Mouse (Mus musculus): ENCODE data around the gene Rps27l.

Gene Rps27l

DNA sequence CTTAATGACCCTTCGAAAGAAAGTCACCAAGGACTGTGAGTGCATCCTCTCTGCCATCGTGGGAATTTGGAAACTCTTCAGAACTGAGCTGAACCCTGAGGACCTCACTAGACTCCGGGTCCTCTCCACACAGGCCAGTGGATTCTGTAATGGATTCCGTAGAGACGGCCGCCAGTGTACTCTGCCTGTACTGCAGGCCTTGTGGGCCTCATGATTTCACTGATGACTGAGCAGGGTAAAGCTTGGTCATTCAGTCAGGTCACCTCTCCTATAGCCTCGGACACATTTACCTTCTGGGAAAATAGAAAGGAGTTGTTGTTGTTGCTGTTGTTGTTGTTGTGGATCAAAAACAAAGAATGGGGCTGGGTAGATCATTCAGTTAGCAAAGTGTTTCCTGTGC lies 36.2 kb downstream of the Rps27l start:
- no peak for DNase-seq (ENCODE audit: low spot score)

GRCm38 (mm10) chr9:66985377-66985776 lies 39.5 kb downstream of the Rps27l start:
- no peak for DNase-seq (ENCODE audit: low spot score)

DNA sequence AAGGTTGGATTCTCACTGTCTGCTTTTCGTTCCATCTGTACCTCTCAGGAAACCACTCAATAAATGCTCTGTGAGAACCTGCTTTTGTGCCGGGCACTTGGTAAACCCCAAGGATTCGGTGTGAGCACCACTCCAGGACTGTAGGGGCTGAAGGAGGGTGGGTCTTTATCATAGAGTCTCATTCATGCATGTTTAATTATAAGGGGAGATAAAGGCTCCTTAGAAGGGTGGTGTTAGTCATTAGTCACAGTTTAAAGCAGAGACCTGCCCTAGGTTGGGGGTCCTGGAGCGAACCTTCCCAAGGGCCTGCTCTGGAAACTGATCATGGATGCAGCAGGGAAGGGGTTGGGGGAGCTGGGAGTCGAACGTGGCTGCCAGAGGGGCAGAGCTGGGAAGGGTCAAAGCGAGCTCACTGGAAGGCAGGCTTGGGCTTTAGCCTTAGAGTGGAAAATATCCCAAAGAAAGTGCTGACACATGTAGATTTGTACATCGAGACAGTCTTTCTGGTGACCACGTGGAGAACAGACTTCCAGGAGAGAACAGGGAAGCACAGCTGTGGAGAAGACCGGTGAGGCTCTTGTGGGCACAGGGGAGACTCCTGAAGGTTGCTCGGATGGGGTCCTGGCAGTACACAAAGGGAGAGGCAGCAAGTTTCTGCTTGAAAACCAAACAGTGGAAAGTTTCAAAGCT lies 42.5 kb downstream of the Rps27l start:
- no peak for DNase-seq (ENCODE audit: low spot score)

GRCm38 (mm10) chr9:66988888-66989414 lies 43.1 kb downstream of the Rps27l start:
- DNase-seq (ENCODE audit: low spot score) = no peak

- no peak for DNase-seq (ENCODE audit: low spot score)
Measured at GRCm38 (mm10) chr9:66989581-66989980, 43.7 kb downstream of the Rps27l start.

GRCm38 (mm10) chr9:66990046-66990445 lies 44.2 kb downstream of the Rps27l start:
- no peak for DNase-seq (ENCODE audit: low spot score)

DNA sequence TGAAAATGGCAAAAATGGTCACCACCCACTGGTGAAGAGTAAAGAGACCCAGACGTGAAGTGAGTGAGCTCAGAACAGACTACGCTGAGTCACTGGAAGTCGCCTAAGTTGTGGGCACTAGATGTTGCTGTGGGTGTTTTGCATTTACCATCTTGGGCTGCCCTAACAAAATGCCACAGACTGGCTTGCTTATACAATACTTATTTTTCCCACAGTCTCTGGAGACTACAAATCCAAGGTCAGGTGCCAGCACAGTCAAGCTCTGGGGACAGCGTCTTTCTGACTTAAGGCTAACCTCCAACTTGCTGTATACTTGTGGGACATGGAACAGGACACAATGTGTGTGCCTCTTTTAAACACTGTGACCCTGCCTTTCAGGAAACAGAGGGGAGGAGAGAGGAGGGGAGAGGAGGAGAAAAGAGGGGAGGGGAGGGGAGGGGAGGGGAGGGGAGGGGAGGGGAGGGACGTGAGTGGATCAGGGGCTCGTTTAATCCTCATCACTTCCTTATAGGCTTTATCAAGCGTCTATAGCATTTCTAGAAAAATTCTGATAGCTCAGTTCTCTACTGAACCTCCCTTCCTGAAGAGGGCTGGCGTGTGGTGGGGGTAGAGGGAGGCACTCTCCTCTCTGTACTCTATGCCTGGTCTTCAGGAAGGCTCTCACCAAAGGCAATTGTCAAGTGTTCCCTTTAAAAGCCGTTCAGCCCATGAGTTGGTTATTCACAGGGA lies 45.3 kb downstream of the Rps27l start:
- DNase-seq (ENCODE audit: low spot score) = no peak

DNA sequence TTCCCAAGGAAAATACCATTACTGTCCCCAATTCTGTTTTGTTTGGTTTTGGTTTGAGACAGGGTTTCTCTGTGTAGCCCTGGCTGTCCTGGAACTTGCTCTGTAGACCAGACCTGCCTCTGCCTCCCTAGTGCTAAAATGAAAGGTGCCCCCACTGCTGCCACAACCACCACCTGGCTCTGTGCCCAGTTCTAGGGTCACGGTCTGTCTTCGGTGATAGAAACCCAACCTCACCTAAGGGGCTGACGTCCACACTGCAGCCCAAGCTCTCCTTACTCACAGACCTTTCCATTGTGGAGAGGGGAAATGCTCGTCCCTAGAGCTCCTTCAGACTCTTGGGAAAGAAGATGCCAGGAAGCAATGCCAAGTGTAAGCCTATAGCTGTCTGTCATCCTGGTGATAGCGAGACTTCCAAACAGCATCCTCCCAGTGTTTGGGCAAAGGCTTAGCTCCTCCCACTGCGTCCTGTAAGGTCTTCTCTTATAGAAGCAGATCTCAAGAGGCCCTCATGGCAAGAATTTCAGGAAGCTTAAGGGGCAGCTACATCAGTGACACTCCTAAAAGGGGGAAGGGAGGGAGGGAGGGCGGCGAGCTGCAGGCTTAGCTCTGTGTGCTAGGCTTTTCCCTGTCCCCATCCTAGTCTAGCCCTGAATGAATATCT lies 46.0 kb downstream of the Rps27l start:
- no peak for DNase-seq (ENCODE audit: low spot score)
